Comparison of ENCODE assay signal across 23 mouse cellular contexts in genomic region chr11:68609910-68610566, GRCm38 (mm10). TPM values are rescaled to one million over a fixed set of nuclear protein-coding genes. Genes with fewer than 3 reads are reported as not detected.
DNase-seq lines count a peak whose midpoint lies in the region; ATAC-seq and TF ChIP-seq lines count a peak whose summit lies in the region.
"Had no signal": no experiment of that assay in that cellular context is flagged by ENCODE, and none has a peak within 500 bp of the region (broad histone marks: within the 10 kb centered on the region; RNA-seq: fewer than 3 reads in every experiment).

No protein-coding gene starts in this region.

- no peak overlapping the region for H3K4me3 ChIP-seq in kidney, embryonic 14.5 days (ENCODE audit: low read length)
- H3K4me3 ChIP-seq in lung, postnatal 0 days (ENCODE audit: low read depth, low read length), result no peak overlapping the region
- H3K4me3 ChIP-seq: forebrain, embryonic 13.5 days; heart, adult 2 months; hindbrain, embryonic 12.5 days; limb, embryonic 15.5 days; liver, embryonic 15.5 days; megakaryocyte, embryonic 14.5 days had no signal

- no peak for ATAC-seq in kidney, embryonic 14.5 days (ENCODE audit: low FRiP score, low TSS enrichment)
- peak; percentile 73 for ATAC-seq in lung, postnatal 0 days
- ATAC-seq: forebrain, embryonic 13.5 days had no signal

- H3K27ac ChIP-seq in kidney, embryonic 14.5 days (ENCODE audit: low read depth, low read length), result no peak overlapping the region
- H3K27ac ChIP-seq in lung, postnatal 0 days (ENCODE audit: low read length), result no peak overlapping the region
- H3K27ac ChIP-seq: forebrain, embryonic 13.5 days; heart, adult 2 months; hindbrain, embryonic 12.5 days; limb, embryonic 15.5 days; liver, embryonic 15.5 days had no signal

- no peak overlapping the region for H3K4me2 ChIP-seq in kidney, embryonic 14.5 days (replicated peaks; ENCODE audit: low read depth, low read length)
- no peak overlapping the region for H3K4me2 ChIP-seq in lung, postnatal 0 days (replicated peaks; ENCODE audit: low read depth, low read length)
- H3K4me2 ChIP-seq: forebrain, embryonic 13.5 days; hindbrain, embryonic 12.5 days; limb, embryonic 15.5 days; liver, embryonic 15.5 days had no signal

- no peaks in the 10 kb centered on the region for H3K36me3 ChIP-seq in kidney, embryonic 14.5 days (ENCODE audit: control insufficient read depth, insufficient read depth, low read length)
- no peaks in the 10 kb centered on the region for H3K36me3 ChIP-seq in lung, postnatal 0 days (ENCODE audit: insufficient read depth, low read length)
- H3K36me3 ChIP-seq: hindbrain, embryonic 12.5 days; limb, embryonic 15.5 days; liver, embryonic 15.5 days had no signal

- intact Hi-C loops in heart, postnatal 36 days (cut with DNase I), result loop anchor here (5.0 kb wide), 1 partner anchor 112 kb away; no protein-coding TSS in a partner anchor

- peak; percentile 77 for TF ChIP-seq EP300 in lung, postnatal 0 days (IDR thresholded peaks at IDR 0.05)

- H3K27me3 ChIP-seq in kidney, embryonic 14.5 days (ENCODE audit: control insufficient read depth, insufficient read depth, low read length), result no peaks in the 10 kb centered on the region
- H3K27me3 ChIP-seq in lung, postnatal 0 days (replicated peaks; ENCODE audit: insufficient read depth, low read length), result no peaks in the 10 kb centered on the region
- H3K27me3 ChIP-seq: forebrain, embryonic 13.5 days; hindbrain, embryonic 12.5 days; limb, embryonic 15.5 days; liver, embryonic 15.5 days had no signal

- 50% methylated on average over 9 of the region's 9 CpGs for WGBS in kidney, embryonic 14.5 days
- WGBS in lung, postnatal 0 days, result 39% methylated on average over 9 of the region's 9 CpGs

- H3K4me1 ChIP-seq in kidney, embryonic 14.5 days (ENCODE audit: control insufficient read depth, insufficient read depth, low read length), result peaks cover 14% of the 10 kb centered on the region; the same call in 1 of the 2 replicates
- peaks cover 6% of the 10 kb centered on the region; the same call in 1 of the 2 replicates for H3K4me1 ChIP-seq in lung, postnatal 0 days (ENCODE audit: insufficient read depth, low read depth, low read length)
- H3K4me1 ChIP-seq: forebrain, embryonic 13.5 days; hindbrain, embryonic 12.5 days; liver, embryonic 15.5 days; megakaryocyte, embryonic 14.5 days had no signal

- no peaks in the 10 kb centered on the region for H3K9me3 ChIP-seq in kidney, embryonic 14.5 days (ENCODE audit: control insufficient read depth, low read length)
- no peaks in the 10 kb centered on the region for H3K9me3 ChIP-seq in lung, postnatal 0 days (ENCODE audit: low read length)
- H3K9me3 ChIP-seq: forebrain, embryonic 13.5 days; hindbrain, embryonic 12.5 days; limb, embryonic 15.5 days; liver, embryonic 15.5 days had no signal

- DNase-seq in heart, adult 11 months, result peak; percentile 77
- DNase-seq in heart, postnatal 36 days, result no peak
- peak; percentile 38 for DNase-seq in kidney, postnatal 10 days
- peak; percentile 68 for DNase-seq in lung, postnatal 0 days (ENCODE audit: low spot score)
- DNase-seq in lung, postnatal 4 days, result no peak
- peak; percentile 33 for DNase-seq in lung, postnatal 14 days
- no peak for DNase-seq in layer of hippocampus, adult 11-12 months (ENCODE audit: low spot score)
- DNase-seq: cerebellum, adult 8-10 months; gastrocnemius, postnatal 10 days; heart, adult 2 months; layer of hippocampus, postnatal 36 days; right cerebral cortex, postnatal 4 days; thymus, postnatal 14 days had no signal

- no peak overlapping the region for H3K9ac ChIP-seq in kidney, embryonic 14.5 days (ENCODE audit: low read depth, low read length)
- H3K9ac ChIP-seq in lung, postnatal 0 days (replicated peaks; ENCODE audit: low read depth), result no peak overlapping the region
- H3K9ac ChIP-seq: forebrain, embryonic 13.5 days; hindbrain, embryonic 12.5 days; limb, embryonic 15.5 days; liver, embryonic 15.5 days had no signal

- TF ChIP-seq CTCF in lung, postnatal 0 days (IDR thresholded peaks at IDR 0.05), result no peak

RNA-seq across cellular contexts. Expression of gene Ccdc42, which starts 23.2 kb away (rescaled TPM):
- total RNA-seq in heart, postnatal 36 days (2021), result not detected
- polyA plus RNA-seq in kidney, embryonic 14.5 days (2014; fragmentation: Nextera tagmentation; extraction: Ambion mirVana), result 2.5 and 3.0 TPM in 2 replicates
- polyA plus RNA-seq in lung, postnatal 0 days (2015; fragmentation: Nextera tagmentation; extraction: Ambion mirVana), result 0.81 and 0.91 TPM in 2 replicates
- total RNA-seq: CH12.LX; heart, adult 2 months; MEL had no signal
- polyA plus RNA-seq: forebrain, embryonic 13.5 days; heart, adult 2 months; liver, embryonic 15.5 days had no signal

RNA-seq across cellular contexts. Expression of gene Mfsd6l, which starts 54.1 kb away (rescaled TPM):
- total RNA-seq in heart, postnatal 36 days (2021), result not detected
- 1.0 and 1.4 TPM in 2 replicates for polyA plus RNA-seq in kidney, embryonic 14.5 days (2014; fragmentation: Nextera tagmentation; extraction: Ambion mirVana)
- 5.8 and 6.3 TPM in 2 replicates for polyA plus RNA-seq in lung, postnatal 0 days (2015; fragmentation: Nextera tagmentation; extraction: Ambion mirVana)
- total RNA-seq: heart, adult 2 months; layer of hippocampus, adult 18-20 months; layer of hippocampus, postnatal 36 days; left cerebral cortex, postnatal 14 days; MEL had no signal
- polyA plus RNA-seq: forebrain, embryonic 13.5 days; liver, embryonic 15.5 days had no signal

Comparison
In these comparisons a context has a peak if more than half of its experiments do, and no peak if none do; other contexts are left out.
1. DNase-seq: peak in heart, adult 11 months (single experiment), kidney, postnatal 10 days (single experiment), lung, postnatal 0 days (single experiment) and lung, postnatal 14 days (single experiment); none in heart, postnatal 36 days (0 of 2), lung, postnatal 4 days (0 of 2) and layer of hippocampus, adult 11-12 months (single experiment).